Mouse (Mus musculus): ENCODE data around the gene Bcam. TPM values are rescaled to one million over a fixed set of nuclear protein-coding genes. Genes with fewer than 3 reads are reported as not detected.
"Not testable (repeated sequence)": the region's sequence is repeated elsewhere in the genome, so short reads cannot be mapped to it uniquely, and the experiment has no call there.

The Bcam gene
- polyA plus RNA-seq, 1 experiment from 2014 or later: 6.8 TPM

DNA sequence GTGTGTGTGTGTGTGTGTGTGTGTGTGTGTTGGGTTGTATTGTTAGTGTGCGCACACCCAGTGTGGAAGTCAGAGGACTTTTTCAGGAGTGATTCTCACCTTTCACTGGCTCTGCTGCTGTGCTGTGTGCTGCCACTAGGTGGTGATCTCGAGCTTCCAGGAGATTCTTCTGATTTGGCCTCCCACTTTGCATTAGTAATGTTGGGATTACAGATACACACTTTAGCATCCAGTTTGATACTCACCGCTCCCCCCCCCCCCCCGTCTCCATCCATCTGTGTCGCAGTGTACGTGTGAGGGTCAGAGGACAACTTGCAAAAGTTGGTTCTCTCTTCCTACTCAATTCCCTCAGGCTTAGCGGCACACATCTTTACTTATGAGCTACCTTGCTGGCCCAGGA is 32.2 kb upstream of the Bcam start:
- H3K9me3 ChIP-seq: no peaks in the 10 kb centered on the region
- no peaks in the 10 kb centered on the region for H3K4me1 ChIP-seq
- 0 out of 2 replicates have a peak, but pooled peaks cover 5% of the 10 kb centered on the region for H3K27me3 ChIP-seq
- H3K4me2 ChIP-seq (replicated peaks): no peak overlapping the region
- H3K36me3 ChIP-seq: no peaks in the 10 kb centered on the region
- WGBS: 19% methylated on average over 7 of the region's 7 CpGs
- no peak overlapping the region for H3K27ac ChIP-seq (replicated peaks)
- no peak overlapping the region for H3K9ac ChIP-seq (replicated peaks)
- 0 out of 2 replicates have a peak, but pooled peaks have one; percentile 35 for ATAC-seq (replicated peaks)
- H3K4me3 ChIP-seq: no peak overlapping the region

DNA sequence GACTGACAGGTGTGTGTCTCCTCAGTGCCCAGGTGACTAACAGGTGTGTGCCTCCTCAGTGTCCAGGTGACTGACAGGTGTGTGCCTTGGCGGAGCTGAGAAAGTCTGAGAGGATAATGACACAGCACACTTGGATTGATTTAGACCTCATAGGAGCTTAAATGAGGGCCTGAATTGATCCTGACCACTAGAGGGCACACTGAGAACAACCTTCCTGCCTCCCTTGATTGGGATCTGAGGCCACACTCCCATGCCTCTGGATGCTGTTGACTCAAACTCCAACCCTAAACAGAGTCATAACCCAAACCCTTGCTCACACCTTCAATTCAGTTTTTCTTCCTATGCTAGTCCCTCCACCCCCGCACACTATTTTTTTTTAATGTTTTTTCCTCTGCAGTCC is 29.9 kb upstream of the Bcam start:
- Histone ChIP-seq H3K4me1 (no peaks in the 10 kb centered on the region), H3K4me2 (replicated peaks) (no peak overlapping the region), H3K9me3 (no peaks in the 10 kb centered on the region), H3K36me3 (no peaks in the 10 kb centered on the region), H3K27ac (replicated peaks) (no peak overlapping the region), H3K9ac (replicated peaks) (no peak overlapping the region), H3K27me3 (peaks cover 18% of the 10 kb centered on the region), H3K4me3 (no peak overlapping the region)
- 24% methylated on average over 2 of the region's 2 CpGs for WGBS
- no peak for ATAC-seq (replicated peaks)

DNA sequence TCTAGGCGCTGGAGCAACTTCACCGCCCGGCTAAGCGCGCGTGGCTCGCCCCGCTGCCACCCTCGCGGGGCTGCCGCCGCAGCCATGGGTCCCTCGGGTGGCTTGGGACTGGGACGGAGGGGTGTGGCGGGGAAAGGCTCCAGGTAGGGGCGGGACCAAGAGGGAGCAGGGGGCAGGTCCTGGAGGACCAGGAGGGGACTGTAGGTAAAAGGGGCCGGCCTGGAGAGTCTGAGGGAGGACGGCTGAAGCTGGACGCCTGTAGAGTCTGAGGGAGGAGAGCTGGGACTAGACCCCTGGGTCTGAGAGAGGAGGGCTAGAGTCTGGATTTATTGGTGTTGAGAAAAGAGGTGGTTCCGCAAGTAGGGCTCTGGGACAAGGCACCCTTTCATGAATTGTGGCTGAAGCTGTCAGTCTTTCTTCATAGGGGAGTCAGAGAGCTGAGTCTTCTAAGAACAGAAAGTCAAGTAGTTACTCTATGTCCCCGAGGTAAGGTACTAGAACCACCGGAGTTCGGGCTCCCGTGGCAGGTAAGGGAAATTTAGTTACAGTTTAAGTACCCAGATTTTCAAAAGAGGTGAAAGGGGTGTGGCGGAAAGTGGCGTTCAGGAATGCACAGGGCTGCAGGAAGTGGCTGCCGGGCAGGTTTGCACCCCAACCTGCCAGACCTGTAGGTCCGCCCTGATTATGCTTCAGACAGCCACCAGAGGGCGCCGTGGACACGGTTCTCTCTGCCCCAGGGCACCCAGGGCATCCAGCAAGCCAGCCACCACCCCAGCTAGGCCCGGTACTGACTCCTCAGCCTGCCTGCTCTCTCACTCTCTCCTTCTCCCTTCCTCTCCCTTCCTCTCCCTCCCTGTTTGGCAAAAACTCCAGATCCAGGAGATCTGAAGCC is 26.1 kb upstream of the Bcam start, which contains the start of gene Cblc:
Gene Cblc, minus strand, starts transcription at position 113 of the 892 bp plus-strand sequence.
- H3K36me3 ChIP-seq: no peaks in the 10 kb centered on the region
- H3K27ac ChIP-seq (replicated peaks): no peak within 1 kb of the TSS
- no peak within 1 kb of the TSS for H3K4me2 ChIP-seq (replicated peaks)
- peak; percentile 26; the same call in 1 of the 2 replicates for ATAC-seq (replicated peaks)
- no peaks in the 10 kb centered on the region for H3K9me3 ChIP-seq
- no peak within 1 kb of the TSS for H3K9ac ChIP-seq (replicated peaks)
- no peaks in the 10 kb centered on the region for H3K4me1 ChIP-seq
- 3% methylated on average over 31 of the region's 32 CpGs for WGBS
- no peak within 1 kb of the TSS for H3K4me3 ChIP-seq
- H3K27me3 ChIP-seq: peaks cover 22% of the 10 kb centered on the region

DNA sequence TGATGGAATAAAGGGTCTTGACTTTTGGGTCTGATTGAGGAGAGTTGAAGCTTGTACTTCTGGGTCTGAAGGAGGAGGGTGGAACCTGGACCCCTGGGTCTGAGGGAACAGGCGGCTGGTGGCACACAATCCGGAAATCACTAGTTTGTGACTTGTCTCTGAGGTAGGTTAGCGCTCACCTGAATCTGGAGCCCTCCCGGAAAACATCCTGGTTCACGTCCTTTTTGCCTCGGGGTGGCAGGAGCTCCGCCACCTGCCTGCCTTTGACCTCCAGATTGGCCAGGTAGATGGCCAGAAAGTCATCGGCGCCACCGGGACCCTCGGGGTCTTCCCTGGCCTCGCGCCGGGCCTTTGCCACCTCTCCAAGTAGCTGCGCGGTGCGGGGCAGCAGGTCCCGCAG is 25.4 kb upstream of the Bcam start:
- no peaks in the 10 kb centered on the region for H3K9me3 ChIP-seq
- no peak overlapping the region for H3K4me3 ChIP-seq
- peaks cover 22% of the 10 kb centered on the region for H3K27me3 ChIP-seq
- H3K4me1 ChIP-seq: no peaks in the 10 kb centered on the region
- H3K9ac ChIP-seq (replicated peaks): no peak overlapping the region
- no peak overlapping the region for H3K27ac ChIP-seq (replicated peaks)
- no peak overlapping the region for H3K4me2 ChIP-seq (replicated peaks)
- 8% methylated on average over 18 of the region's 18 CpGs for WGBS
- no peak for ATAC-seq (replicated peaks)
- no peaks in the 10 kb centered on the region for H3K36me3 ChIP-seq

DNA sequence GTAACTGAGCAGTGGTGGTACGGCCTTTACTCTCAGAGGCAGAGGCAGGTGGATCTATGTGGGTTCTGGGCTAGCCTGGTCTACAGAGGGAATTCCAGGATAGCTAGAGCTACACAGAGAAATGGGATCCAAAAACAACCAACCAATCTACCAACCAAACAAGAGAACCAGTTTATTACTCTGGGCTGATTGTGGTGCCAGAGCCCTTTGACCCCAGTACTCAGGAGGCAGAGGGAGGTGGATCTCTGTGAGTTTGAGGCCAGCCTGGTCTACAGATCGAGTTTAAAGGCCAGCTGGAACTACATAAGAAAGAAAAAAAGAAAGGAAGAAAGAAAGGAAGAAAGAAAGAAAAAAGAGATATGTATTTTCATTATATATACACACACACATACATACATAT is 24.4 kb upstream of the Bcam start:
- H3K36me3 ChIP-seq: no peaks in the 10 kb centered on the region
- WGBS: 56% methylated on average over 2 of the region's 2 CpGs
- ATAC-seq (replicated peaks): no peak
- H3K9me3 ChIP-seq: no peaks in the 10 kb centered on the region
- H3K27me3 ChIP-seq: peaks cover 22% of the 10 kb centered on the region
- no peaks in the 10 kb centered on the region; the same call in 1 of the 2 replicates for H3K4me1 ChIP-seq
- no peak overlapping the region for H3K4me2 ChIP-seq (replicated peaks)
- H3K9ac ChIP-seq (replicated peaks): no peak overlapping the region
- H3K4me3 ChIP-seq: no peak overlapping the region
- H3K27ac ChIP-seq (replicated peaks): no peak overlapping the region

DNA sequence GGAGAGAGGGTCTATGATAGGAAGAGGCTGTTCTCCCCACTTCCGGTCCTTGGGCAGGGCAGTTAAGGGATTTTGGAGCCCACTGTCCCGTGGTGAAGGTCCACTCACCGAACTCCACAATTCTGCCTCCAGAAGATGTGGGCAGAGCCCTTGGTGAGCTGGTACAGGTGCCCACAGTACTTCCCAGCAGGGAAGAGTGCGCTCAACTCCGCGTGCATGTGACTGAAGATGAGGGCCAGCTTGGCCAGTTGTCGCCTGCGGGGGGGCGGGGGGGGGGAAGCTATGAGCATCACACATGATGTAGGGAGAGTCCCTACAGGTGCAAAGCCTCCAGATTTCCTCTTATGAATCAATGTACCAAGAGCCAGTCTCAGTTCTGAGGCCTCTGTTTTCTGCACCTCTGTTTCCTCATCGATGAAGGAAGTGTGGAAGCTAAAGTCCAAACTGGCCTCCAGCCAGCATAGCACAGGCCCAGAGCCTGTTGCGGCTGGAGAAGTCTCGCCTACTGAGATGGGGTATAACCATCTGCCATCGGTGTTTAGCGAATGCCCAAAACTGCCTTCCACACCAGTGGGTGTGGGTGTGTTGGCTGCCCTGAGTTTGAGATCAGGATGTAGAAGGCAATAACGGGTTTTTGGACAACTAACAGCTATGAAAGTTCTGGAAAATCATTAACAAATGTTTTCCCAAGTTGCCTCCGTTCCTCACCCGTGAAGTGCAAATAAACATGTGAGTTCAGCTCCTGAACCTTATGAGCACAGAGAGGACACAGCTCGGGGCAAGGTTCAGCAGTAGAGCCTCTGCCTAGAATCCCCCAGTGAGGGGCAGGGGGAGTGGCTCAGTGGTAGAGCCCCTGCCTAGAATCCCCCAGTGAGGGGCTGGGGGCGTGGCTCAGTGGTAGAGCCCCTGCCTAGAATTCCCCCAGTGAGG is 22.1 kb upstream of the Bcam start:
- 86% methylated on average over 19 of the region's 19 CpGs for WGBS
- no peak overlapping the region for H3K4me3 ChIP-seq
- H3K4me2 ChIP-seq (replicated peaks): no peak overlapping the region
- H3K9me3 ChIP-seq: no peaks in the 10 kb centered on the region
- peaks cover 22% of the 10 kb centered on the region for H3K27me3 ChIP-seq
- peaks cover 4% of the 10 kb centered on the region for H3K4me1 ChIP-seq
- H3K27ac ChIP-seq (replicated peaks): no peak overlapping the region
- H3K9ac ChIP-seq (replicated peaks): no peak overlapping the region
- ATAC-seq (replicated peaks): no peak
- H3K36me3 ChIP-seq: no peaks in the 10 kb centered on the region

DNA sequence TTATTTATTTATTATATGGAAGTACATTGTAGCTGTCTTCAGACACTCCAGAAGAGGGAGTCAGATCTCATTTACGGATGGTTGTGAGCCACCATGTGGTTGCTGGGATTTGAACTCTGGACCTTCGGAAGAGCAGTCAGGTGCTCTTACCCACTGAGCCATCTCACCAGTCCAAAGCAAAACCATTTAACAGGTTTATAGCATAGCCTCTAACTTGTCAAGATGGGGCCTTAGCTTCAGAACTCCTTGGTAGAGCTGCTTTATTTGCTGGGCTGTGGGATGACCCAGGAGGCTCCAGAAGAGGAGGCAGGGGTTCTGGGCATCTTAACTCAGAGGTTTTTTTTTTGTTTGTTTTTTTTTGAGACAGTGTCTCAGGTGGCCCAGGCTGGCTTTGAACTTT is 20.7 kb upstream of the Bcam start:
- not testable (repeated sequence) for H3K4me3 ChIP-seq; H3K9ac ChIP-seq (replicated peaks); ATAC-seq (replicated peaks); H3K4me2 ChIP-seq (replicated peaks); H3K36me3 ChIP-seq; H3K27ac ChIP-seq (replicated peaks); H3K4me1 ChIP-seq; H3K9me3 ChIP-seq
- WGBS: 92% methylated on average over 2 of the region's 2 CpGs
- H3K27me3 ChIP-seq: peaks cover 13% of the 10 kb centered on the region

DNA sequence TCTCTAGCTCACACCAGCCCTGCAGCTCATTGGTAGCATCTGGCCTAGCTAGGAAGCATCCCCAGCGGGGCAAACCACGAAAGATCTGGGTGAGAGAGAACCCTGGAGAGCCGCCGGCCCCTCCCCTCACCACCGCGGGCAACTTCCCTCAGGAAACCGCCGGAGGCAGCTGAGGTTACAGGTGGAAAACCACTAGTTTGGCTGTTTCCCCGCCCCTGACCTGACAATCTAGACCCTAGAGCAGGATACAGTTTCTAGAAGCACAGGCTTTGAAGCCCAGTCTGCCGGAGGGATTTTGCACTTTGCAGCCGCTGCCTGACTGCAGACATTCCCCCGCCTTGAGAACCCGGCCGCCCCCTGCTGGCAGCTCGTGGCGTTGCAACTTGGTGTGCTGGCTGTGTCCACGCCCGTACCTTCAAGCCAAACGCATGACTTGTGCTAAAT is 19.1 kb upstream of the Bcam start:
- peaks cover 6% of the 10 kb centered on the region; the same call in 1 of the 2 replicates for H3K27me3 ChIP-seq
- ATAC-seq (replicated peaks): peak; percentile 69
- H3K4me2 ChIP-seq (replicated peaks): peak overlapping the region; percentile 59
- peak overlapping the region; percentile 39 for H3K4me3 ChIP-seq
- H3K9me3 ChIP-seq: no peaks in the 10 kb centered on the region
- no peak overlapping the region for H3K27ac ChIP-seq (replicated peaks)
- H3K9ac ChIP-seq (replicated peaks): peak overlapping the region; percentile 43; the same call in 1 of the 2 replicates
- no peaks in the 10 kb centered on the region for H3K36me3 ChIP-seq
- H3K4me1 ChIP-seq: peaks cover 4% of the 10 kb centered on the region
- under 1% methylated on average over 19 of the region's 19 CpGs for WGBS

DNA sequence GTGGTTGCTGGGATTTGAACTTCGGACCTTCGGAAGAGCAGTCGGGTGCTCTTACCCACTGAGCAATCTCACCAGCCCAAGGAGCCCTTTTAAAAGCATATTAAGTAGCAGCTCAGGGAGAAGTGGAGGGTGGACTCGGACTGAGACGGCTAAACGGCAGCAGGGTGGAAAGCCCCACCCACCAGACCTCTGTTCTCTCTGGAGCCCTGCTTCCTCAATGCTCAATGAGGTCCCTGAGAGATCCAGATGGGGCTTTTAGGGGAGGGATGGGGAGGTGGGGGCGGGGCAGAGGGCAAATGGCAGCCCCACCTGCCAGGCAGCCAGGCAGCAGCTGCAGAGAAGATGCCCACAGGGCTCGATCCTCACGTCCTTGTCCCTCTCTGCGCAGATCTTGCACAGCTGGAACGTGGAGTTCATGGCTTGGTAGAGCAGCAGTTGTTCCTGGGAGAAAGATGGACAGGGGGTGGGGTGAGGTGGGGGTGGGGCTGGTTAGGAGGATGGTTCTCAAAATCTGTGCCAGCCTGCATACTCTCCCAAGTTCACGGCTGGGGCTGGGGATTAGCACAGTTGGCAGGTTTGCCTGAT is 15.2 kb upstream of the Bcam start:
- H3K9me3 ChIP-seq: no peaks in the 10 kb centered on the region
- WGBS: 48% methylated on average over 12 of the region's 12 CpGs
- H3K27ac ChIP-seq (replicated peaks): no peak overlapping the region
- H3K4me1 ChIP-seq: peaks cover 4% of the 10 kb centered on the region
- H3K36me3 ChIP-seq: no peaks in the 10 kb centered on the region
- no peaks in the 10 kb centered on the region for H3K27me3 ChIP-seq
- no peak overlapping the region for H3K9ac ChIP-seq (replicated peaks)
- no peak for ATAC-seq (replicated peaks)
- no peak overlapping the region for H3K4me3 ChIP-seq
- no peak overlapping the region for H3K4me2 ChIP-seq (replicated peaks)

DNA sequence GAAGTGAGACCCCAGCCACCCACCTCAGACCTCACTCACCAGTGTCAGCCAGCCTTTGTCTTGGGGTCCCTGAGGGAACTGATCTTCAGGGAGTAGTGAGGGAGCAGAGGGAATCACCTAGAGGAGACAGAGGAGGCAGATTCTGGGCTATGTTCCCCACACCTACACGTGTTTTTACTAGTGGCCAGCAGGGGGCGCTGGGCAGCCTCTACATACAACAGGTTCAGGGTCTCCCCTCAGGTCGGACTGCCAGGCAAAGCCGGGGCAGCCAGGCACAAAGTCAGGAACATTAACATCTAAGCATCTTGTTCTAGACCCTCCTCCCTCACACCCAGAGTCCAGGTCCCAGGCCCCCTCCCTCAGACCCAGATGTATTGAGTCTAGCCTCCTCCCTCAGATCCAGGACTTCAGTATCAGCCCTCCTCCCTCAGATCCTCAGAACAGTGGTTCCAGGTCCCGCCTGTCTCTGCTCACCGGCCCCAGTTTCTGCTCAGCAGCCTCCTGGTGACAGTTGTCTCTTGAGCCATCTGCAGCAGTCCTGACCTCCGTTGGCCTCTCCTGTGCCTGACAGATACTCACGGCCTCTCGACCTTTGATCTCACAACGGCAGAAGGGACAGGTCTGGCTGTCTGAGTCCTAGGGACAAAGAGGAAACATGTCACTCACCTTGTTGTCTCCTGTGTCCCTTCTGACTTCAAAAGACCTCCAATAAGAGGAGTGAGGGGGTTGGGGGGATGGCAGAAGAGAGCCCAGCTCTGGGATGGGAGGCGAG is 14.1 kb upstream of the Bcam start:
- Histone ChIP-seq H3K4me3 (no peak overlapping the region), H3K27ac (replicated peaks) (no peak overlapping the region)
- ATAC-seq (replicated peaks): no peak

DNA sequence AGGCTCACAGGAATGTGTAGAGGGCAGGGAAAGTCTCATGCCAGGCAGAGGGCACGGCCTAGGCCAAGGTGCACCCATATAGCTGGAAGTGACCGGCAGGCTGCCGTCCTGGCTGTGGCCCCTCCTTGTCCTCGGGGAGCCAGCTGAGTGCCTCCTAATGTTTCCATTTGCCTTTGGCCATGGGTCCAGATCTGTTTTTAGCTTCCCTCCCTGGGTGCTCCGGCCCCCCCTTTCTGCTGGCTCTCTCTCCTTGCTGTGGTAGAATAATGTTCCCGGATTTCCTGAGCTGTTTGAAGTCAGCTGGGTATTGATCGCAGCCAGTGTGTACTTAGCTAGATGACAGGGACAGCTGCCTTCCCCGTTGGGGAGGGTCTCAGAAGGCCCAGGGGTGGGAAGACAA is 12.8 kb upstream of the Bcam start:
- no peaks in the 10 kb centered on the region for H3K4me1 ChIP-seq
- H3K9ac ChIP-seq (replicated peaks): no peak overlapping the region
- no peaks in the 10 kb centered on the region for H3K9me3 ChIP-seq
- no peak overlapping the region for H3K4me3 ChIP-seq
- no peak for ATAC-seq (replicated peaks)
- WGBS: 84% methylated on average over 8 of the region's 8 CpGs
- no peaks in the 10 kb centered on the region for H3K27me3 ChIP-seq
- no peak overlapping the region for H3K4me2 ChIP-seq (replicated peaks)
- H3K36me3 ChIP-seq: no peaks in the 10 kb centered on the region
- H3K27ac ChIP-seq (replicated peaks): no peak overlapping the region

More for the DNA sequence above, 14.1 kb upstream of the Bcam start:
- Histone ChIP-seq H3K27me3 (no peaks in the 10 kb centered on the region), H3K9me3 (no peaks in the 10 kb centered on the region), H3K9ac (replicated peaks) (no peak overlapping the region), H3K4me2 (replicated peaks) (no peak overlapping the region), H3K4me1 (peaks cover 4% of the 10 kb centered on the region), H3K36me3 (no peaks in the 10 kb centered on the region)
- 50% methylated on average over 11 of the region's 11 CpGs for WGBS
